Mouse (Mus musculus): ENCODE measurements around the gene Dctn5.

GRCm38 (mm10) chr7:122180720-122181119, 47.9 kb downstream of the Dctn5 start:
- TF ChIP-seq CTCF (IDR thresholded peaks at IDR 0.05; ENCODE audit: low read depth) (no peak), EP300 (IDR thresholded peaks at IDR 0.05; ENCODE audit: low read depth) (no peak)
